Mouse (Mus musculus): ENCODE results near the gene Yif1a.

The Yif1a gene

DNA sequence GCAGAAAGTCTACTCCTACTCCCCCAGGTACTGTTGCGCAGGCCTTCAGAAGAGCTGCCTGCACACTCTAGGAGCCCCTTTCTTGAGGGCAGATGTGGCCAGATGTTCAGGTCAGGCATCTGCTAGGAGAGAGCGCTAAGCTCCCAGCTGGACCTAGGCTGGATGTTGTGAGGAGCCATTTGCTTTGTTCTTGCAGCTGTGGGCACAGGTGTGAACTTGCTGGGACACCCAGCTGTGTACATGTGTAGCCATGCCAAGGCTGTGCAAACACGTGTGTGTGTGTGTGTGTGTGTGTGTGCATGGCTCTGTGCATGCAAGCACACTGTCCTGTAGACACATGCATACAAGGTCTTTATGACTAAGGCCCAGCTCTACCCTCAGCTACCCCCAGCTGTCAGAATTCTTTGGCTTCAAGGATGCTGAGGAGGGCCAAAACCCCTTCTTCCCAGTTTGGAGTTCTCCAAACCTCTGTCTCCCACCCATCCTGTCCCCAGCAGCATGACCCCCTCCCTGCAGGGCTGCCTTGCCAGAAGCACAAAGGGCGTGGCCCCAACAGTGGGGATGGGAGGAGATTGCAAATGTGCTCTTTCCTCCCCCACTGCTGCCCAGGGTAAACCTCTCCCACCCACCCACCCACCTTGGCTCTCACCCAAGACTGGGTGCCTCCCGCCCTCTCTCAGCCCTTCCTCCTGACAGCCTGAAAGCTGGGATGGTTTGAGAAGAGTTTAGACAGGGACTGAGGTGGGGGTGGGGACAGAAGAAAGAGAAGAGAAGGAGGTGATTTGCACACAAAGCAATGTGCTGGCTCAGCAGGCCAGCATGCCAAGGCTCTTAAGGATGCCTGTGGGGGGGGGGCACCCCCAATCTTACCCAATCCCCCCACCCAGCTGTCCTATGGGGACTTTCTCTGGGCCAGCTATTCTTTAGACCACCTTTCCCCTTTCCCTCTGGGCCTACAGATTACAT lies 27.7 kb upstream of the Yif1a start:
- in situ Hi-C loops (cut with MboI, MseI), result no loop called here

DNA sequence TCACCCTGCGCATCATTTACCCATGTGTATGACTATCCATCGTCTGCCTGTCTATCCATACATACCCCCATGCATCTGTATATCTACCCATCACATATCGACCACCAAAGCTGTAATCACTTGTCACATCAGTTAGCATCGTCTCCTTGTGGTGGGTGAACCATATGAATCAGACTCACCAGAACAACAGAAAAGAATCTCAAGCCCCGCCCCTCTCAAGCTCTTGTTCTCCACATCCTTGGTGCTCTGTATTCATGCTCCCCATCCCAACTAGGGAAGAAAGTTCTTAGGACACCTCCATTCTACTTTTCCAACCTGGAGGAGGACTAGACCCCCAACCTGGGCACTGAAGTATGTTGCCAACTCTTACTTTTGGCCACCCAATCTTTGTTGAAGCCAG lies 26.3 kb upstream of the Yif1a start:
- in situ Hi-C loops (cut with MboI, MseI), result no loop called here

DNA sequence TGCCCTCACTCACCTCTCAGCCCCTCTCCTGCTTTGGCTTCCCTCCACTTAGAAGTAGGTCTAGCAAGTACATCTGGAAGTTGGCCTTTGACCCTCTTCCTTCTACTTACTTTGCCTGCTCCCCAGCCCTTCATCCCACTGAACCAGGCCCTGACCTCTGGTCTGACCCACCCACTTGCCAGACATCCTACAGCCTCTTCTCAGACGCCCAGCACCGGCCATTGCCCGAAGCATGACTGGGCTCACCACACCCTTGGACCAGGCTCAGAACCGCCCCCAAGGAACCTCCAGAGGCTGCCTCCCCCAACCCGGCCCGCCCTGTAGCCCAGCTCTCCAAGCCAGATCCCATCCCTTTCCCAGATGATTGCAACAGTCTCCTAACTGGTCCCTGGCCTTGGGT lies 25.9 kb upstream of the Yif1a start:
- in situ Hi-C loops (cut with MboI, MseI), result no loop called here

DNA sequence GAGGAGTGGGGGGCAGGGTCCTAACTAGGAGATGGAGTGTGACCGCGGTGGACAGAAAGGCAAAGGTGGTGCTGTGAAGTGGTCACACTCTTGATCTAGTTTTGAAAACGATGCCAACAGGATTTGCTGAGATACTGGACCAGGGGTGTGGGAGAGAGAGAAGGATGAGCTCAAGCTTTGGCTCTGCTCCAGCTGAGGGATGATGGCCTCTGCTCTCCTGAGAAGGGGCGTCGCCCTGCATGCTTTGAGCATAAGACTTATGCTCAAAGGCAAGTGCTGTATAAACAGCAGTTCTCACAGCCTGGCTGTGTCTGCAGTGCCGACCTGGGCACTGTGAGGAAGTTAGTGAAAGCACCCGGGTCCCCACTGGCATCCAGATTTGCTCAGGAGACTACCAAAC lies 23.2 kb upstream of the Yif1a start:
- in situ Hi-C loops (cut with MboI, MseI), result no loop called here

DNA sequence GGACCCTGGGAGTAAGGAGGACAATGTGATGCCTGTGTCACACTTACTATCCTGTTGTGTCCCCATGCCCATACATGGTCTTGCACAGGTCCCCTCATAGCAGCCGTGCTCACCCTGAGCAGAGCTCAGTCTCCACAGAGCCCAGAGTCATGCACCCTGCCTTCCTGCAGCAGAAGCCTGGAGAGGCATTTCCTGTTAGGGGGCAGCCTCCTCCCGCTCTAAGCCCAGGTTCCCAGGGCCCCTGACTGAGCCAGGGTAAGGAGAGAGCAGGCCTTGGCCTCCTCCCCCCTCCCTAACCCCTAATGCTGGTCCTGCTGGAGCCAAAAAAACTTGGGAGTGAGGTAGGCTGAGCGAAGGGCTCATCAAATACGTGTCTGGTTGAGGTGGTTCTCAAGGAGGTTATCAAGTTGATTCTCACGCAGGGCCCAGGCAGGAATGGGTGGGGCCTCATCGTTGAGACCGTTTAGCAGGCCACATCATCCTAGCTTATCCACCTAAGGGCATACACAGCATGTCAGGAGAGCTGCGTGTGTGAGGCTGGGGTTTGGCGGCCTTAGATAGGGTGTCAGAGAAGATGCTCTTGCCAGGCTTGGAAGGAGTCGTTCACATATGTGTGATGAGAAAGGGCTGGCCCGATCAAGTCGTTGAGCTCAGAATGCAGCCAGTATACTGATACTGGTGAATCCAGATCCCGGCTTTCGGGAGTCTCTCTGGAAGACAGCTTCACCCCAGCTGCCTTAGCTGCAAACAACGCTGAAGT lies 21.1 kb upstream of the Yif1a start:
- in situ Hi-C loops (cut with MboI, MseI), result no loop called here

DNA sequence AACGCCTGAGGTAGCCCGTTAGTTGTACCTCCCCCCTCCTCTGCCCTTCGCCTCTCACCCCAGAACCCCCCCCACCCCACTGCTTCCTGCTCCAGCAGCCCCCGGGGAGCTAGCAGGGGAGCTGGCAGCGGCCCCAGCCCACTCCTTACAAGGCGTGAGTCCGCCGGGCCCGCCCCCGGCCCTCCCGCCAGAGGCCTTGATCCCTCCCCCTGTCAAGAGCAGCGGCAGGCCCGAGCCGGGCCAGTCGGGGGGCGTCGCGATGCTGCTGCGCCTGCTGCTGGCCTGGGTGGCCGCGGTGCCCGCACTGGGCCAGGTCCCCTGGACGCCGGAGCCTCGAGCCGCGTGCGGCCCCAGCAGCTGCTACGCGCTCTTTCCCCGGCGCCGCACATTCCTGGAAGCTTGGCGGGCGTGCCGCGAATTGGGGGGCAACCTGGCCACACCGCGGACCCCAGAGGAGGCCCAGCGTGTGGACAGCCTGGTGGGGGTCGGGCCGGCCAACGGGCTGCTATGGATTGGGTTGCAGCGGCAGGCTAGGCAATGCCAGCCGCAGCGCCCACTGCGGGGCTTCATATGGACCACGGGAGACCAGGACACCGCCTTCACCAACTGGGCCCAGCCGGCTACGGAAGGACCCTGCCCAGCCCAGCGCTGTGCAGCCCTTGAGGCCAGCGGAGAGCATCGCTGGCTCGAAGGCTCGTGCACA lies 20.3 kb upstream of the Yif1a start, which contains the start of gene Cd248:
Cd248 (plus strand) TSS at position 212 of the 703 bp plus-strand sequence.
- in situ Hi-C loops (cut with MboI, MseI), result no loop called here

DNA sequence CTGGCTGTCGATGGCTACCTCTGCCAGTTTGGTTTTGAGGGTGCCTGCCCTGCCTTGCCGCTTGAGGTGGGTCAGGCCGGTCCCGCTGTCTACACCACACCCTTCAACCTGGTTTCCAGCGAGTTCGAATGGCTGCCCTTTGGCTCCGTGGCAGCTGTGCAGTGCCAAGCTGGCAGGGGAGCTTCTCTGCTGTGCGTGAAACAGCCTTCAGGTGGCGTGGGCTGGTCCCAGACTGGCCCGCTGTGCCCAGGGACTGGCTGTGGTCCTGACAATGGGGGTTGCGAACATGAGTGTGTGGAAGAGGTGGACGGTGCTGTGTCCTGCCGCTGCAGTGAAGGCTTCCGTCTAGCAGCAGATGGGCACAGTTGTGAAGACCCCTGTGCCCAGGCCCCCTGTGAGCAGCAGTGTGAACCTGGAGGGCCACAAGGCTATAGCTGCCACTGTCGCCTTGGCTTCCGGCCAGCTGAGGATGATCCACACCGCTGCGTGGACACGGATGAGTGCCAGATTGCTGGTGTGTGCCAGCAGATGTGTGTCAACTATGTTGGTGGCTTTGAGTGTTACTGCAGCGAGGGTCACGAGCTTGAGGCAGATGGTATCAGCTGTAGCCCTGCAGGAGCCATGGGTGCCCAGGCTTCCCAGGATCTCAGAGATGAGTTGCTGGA lies 19.6 kb upstream of the Yif1a start:
- in situ Hi-C loops (cut with MboI, MseI), result no loop called here

DNA sequence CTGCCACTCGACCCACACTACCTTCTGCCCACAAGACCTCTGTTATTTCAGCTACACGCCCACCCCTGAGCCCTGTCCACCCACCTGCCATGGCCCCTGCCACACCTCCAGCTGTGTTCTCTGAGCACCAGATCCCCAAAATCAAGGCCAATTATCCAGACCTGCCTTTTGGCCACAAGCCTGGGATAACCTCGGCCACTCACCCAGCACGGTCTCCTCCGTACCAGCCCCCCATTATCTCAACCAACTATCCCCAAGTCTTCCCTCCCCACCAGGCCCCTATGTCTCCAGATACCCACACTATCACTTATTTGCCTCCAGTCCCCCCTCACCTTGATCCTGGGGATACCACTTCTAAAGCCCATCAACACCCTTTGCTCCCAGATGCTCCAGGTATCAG lies 18.9 kb upstream of the Yif1a start:
- in situ Hi-C loops (cut with MboI, MseI), result no loop called here

DNA sequence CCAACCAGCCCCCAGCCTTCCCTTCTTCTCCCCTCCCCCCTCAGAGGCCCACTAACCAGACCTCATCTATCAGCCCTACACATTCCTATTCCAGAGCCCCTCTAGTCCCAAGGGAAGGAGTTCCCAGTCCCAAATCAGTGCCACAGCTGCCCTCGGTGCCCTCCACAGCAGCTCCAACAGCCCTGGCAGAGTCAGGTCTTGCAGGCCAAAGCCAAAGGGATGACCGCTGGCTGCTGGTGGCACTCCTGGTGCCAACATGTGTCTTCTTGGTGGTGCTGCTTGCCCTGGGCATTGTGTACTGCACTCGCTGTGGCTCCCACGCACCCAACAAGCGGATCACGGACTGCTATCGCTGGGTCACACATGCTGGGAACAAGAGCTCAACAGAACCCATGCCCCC lies 18.4 kb upstream of the Yif1a start:
- in situ Hi-C loops (cut with MboI, MseI), result no loop called here

DNA sequence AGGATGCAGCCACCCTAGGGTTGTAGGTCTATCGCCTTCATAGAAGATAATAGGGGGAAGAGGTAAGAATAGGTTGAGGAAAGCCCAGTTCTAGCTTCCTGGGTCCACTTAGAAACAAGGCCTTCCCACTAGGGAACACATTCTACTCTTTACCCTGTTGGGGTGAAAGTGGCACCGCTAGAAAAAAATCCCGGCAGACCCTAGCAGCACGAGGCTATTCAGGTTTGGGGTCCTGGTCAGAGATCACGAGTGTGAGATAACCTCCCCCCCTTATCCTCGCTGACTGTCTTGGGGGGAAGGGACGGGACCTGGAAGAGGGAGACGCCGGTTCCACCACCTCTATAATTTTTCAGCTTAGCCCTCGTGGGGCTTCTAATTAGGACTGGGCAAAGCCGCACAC lies 17.3 kb upstream of the Yif1a start:
- in situ Hi-C loops (cut with MboI, MseI), result no loop called here

DNA sequence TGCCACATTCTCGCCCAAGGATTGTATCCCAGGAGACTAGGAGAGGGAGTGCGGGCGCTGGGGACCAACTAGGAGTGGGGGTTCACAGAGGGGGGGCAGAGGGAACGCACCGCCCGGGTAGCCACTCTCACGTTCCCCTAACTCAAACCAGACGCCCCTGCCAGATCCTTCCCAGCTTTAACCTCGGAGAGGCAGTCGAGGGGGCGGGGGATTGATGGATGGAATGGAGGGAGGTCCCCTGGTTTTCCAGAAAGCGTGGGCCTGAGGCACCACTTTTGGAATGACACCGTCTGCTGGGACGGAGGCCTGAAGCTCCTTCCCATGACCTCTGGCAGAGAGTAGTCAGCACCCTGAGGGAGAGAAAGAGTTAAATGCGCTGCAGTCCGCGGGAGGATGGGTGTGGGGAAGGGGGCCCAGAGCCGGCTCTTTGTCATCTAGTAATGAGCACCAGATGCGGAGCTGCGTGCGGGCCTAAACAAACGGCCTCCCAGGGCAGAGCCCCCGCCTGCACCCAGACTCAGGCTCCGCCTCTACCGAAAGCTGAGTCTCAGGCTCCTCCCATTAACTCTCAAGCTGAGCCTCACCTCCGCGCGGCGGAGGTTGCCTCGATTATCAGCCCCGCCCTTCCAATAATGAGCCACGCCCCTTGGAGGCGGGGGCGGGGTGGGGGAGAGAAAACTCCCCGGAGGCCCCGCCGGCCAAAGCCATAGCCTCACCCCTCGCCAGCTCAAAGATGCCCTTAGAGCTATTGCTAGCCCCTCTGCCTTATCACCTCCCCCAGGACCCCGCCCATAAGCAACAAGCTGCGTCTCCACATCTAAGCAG lies 16.6 kb upstream of the Yif1a start:
- in situ Hi-C loops (cut with MboI, MseI), result no loop called here

DNA sequence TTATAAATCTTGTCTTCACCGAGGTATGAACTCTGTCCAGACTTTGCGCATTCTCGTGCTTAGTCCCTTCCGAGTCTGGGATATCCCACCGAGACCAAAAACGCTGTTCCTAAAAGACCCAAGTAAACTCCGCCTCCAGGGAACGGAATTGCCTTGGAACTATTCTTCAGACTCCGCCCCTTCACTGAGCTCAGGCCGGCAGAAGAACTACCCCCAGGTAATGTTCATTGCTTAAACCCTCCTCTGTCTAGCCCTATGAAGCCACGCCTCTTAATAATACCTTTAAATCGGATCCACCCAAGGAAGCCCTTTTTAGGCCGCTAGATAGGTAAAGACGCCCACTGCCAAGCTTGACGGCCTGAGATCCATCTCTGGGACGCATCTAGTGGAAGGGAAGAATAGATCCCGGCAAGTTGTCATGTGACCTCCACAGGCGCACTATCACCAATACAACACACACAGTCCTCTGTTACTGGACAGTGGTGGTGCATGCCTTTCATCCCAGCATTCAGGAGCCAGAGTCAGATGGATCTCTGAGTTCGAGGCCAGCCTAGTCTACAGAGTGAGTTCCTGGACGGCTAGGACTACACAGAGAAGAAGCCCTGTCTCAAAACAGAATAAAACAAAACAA lies 15.8 kb upstream of the Yif1a start:
- in situ Hi-C loops (cut with MboI, MseI), result no loop called here

DNA sequence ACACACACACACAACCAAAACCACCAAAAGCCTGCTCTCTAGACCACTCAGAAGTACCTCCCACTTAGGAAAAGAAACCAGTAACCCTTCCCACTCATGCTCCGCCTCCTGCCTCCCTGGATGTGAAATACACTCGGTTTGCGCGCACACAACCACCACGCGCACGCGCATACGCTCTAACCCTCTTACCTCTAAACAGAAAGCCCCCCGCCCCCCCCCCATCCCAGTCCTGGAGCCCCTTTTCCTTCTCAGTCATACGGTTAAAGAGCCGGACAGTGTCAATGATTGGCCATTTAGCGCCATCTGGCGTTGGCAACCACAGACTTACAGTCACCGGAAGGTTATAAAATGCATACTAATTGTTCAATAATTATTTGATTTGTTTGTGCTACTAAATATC lies 15.3 kb upstream of the Yif1a start:
- in situ Hi-C loops (cut with MboI, MseI), result no loop called here

DNA sequence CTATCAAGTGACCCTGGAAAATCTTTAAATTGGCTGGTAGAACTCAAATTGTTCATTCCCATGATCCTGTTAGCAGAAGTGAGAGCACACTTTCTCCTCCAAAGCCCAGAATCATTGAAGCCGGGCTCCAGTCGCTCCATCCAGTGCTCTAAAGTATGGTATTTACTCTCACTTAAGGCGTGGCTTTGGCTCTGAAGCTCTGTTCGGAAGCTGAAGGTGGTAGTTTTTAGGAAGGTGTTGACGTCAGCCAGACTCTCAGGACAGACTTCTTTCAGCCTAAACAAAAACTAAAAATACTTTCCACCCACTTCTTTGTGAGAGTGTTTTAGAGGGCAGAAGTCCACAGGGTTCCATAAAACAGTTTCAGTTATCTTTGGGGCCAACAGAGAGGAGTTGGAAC lies 14.8 kb upstream of the Yif1a start:
- in situ Hi-C loops (cut with MboI, MseI), result no loop called here

DNA sequence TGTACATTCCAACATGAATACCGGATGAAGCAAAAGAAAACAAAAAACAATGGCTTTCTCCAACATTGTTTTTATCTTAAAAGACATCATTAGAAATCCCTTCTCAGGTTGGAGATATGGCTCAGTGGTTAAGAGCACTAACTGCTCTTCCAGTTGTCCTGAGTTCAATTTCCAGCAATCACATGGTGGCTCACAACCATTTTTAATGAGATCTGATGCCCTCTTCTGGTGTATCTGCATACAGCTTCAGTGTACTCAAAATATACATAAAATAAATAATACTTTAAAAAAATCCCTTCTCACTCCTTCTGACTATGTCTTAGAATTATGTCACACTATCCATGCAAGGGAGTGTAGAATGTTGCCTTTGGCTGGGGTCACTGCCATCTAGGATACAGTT lies 9.1 kb upstream of the Yif1a start:
- in situ Hi-C loops (cut with MboI, MseI), result no loop called here

DNA sequence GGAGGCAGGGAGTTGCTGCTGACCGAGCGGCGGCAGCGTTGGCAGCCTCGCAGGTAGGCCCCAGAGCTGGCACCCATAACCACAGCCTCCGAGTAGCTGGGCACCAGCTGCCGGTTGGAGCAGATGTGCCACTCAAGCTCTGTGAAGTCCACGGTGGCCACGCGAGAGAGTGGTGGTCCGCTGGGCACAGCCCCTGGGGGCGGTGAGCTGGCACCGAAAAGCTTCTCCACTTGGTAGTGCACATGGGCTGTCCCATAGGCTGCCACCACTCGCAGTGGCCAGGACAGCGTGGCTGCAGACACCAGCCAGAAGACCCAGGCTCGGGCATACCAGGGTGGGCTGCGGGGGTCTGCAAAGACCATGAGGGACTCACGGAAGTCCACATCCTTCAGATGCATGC lies 6.3 kb upstream of the Yif1a start:
- in situ Hi-C loops (cut with MboI, MseI), result no loop called here

DNA sequence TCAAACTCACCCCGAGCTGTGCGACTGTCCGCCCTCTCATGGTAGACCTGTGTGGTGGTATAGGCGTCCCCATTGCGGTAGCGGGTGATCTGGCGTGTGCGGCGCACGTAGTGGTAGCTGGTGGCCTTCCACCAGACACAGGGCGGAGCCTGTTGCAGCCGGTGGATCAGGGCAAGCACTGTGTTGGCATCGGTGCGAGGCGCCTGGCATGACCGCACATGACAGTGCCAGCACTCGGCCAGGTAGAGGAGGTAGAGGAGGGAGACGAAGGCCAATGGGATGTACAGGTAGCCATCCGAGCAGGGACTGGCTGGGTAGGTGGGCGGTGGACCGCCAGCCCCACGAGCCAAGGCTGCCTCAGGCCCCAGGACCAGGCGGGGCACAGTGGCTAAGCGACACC lies 5.7 kb upstream of the Yif1a start:
- in situ Hi-C loops (cut with MboI, MseI), result no loop called here

DNA sequence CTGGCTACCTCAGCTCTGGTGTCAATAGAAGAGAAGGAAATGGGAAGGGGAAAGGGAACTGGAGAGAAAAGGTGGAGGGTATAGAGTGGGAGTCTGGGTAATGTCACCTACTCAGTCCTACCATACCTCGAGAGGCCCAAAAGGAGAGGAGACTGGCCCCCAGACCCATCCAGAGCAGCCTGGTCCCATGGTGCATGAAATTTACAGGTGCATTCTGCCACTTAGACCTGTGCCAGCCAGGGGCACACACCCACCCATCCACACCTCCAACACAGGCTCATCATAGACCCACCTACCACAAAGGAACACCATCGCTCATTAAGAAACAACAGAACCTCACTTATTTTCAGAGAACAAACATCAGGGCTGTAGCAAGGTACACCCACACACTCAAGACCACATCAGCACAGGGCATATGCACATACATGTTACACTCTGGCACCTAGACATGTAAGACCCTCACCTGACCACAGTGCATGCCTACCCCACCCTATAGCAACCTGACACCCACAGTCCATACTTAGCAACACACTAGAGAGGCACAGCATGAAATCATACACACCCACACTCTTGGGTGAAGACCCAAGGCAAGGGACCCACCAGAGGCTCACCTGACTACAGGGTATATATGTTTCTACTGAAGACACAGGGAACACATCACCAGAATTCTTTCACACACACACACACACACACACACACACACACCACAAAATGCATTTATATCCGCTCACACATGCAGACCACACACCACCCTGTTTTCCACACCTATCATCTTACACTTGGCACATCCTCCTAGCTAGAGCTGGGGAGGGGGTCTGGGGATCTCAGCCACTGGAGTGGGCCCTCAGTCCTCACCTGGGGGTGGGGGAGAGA lies 4.1 kb upstream of the Yif1a start:
- in situ Hi-C loops (cut with MboI, MseI), result no loop called here

DNA sequence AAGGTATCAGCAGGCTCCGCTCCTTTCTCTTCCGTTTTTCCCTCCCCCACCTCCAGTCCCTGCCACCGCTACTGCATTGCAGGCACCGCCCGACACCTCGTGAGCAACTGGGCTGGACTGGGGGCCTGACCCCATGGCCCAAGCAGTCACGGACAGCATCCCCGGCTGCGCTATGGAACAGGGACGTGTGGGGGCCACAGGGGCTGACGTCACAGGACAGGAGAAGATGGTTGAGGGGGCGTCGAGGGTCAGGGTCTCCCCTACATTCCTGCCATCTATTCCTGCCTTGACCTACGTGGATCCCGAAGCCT lies 3.5 kb upstream of the Yif1a start:
- in situ Hi-C loops (cut with MboI, MseI), result loop anchor here (5.0 kb wide), 1 partner anchor 63 kb away; no protein-coding TSS in a partner anchor
